Mouse (Mus musculus) forebrain, embryonic 14.5 days (tissue): ENCODE data around the gene Serinc2. TPM values are rescaled to one million over a fixed set of nuclear protein-coding genes. Genes with fewer than 3 reads are reported as not detected.

ENCODE experiments used
- ATAC-seq: fragments of 200-750 bp; cut with Nextera tagmentation; 2 replicates; pipeline ENCODE4 v1.8.0; 2017; ENCODE audit warnings: mild to moderate bottlenecking, moderate library complexity
- DNase-seq: peaks from one replicate; pipeline ENCODE4 v3.0.0-alpha.2; 2015; ENCODE audit warnings: low spot score
- H3K27ac ChIP-seq: fragments of 300-500 bp; sonication (generic); 2 replicates; pipeline ENCODE4 v1.5.1; 2014; ENCODE audit warnings: low read depth, mild to moderate bottlenecking, control low read depth, low read length, moderate library complexity
- H3K27me3 ChIP-seq: fragments of 300-500 bp; sonication (generic); replicated peaks from 2 replicates; pipeline ENCODE4 v1.6.1; 2014; ENCODE audit warnings: low read length, control low read depth, mixed read lengths; ENCODE audit not compliant: control insufficient read depth, insufficient read depth
- H3K36me3 ChIP-seq: fragments of 300-500 bp; sonication (generic); 2 replicates; pipeline ENCODE4 v1.6.1; 2014; ENCODE audit warnings: low read length, control low read depth; ENCODE audit not compliant: control insufficient read depth, insufficient read depth
- H3K4me1 ChIP-seq: fragments of 300-500 bp; sonication (generic); 2 replicates; pipeline ENCODE4 v1.6.1; 2014; ENCODE audit warnings: antibody characterized with exemption, low read length, control low read depth; ENCODE audit not compliant: control insufficient read depth, insufficient read depth
- H3K4me2 ChIP-seq: fragments of 300-500 bp; sonication (generic); 2 replicates; pipeline ENCODE4 v1.6.1; 2014; ENCODE audit warnings: mild to moderate bottlenecking, control low read depth, low read length
- H3K4me3 ChIP-seq: fragments of 300-500 bp; sonication (generic); 2 replicates; pipeline ENCODE4 v1.5.1; 2014; ENCODE audit warnings: low read depth, low read length, control low read depth
- H3K9ac ChIP-seq: fragments of 300-500 bp; sonication (generic); 2 replicates; pipeline ENCODE4 v1.6.1; 2014; ENCODE audit warnings: mild to moderate bottlenecking, low read length, control low read depth, moderate library complexity
- H3K9me3 ChIP-seq: fragments of 300-500 bp; sonication (generic); replicated peaks from 2 replicates; pipeline ENCODE4 v1.6.1; 2016; ENCODE audit warnings: low read length, control low read depth, mixed read lengths; ENCODE audit not compliant: control insufficient read depth
- WGBS: fragments of 180-500 bp; shearing (Covaris S2); extraction: QIAGEN DNeasy Blood & Tissue Kit; methylation state at CpG from one replicate; pipeline ENCODE4 v1.1.7; 2014; 5-methylcytosine and 5-hydroxymethylcytosine counted together
- polyA plus RNA-seq: library from polyadenylated mRNA; unstranded; fragments of >200 nt; fragmentation: Nextera tagmentation; extraction: Ambion mirVana; gene quantifications from 2 replicates; pipeline ENCODE4 v1.2.1, GENCODE M21; 2014

Serinc2 gene
- polyA plus RNA-seq, 1 experiment from 2014 or later = 93.9 TPM

- Histone ChIP-seq H3K36me3 (no peaks in the 10 kb centered on the region), H3K4me2 (no peak overlapping the region), H3K4me3 (no peak overlapping the region), H3K27ac (no peak overlapping the region), H3K4me1 (no peaks in the 10 kb centered on the region), H3K9me3 (no peaks in the 10 kb centered on the region), H3K9ac (no peak overlapping the region), H3K27me3 (no peaks in the 10 kb centered on the region)
- ATAC-seq = no peak
- WGBS = 92% methylated on average over 4 of the region's 4 CpGs
- no peak for DNase-seq
Measured at GRCm38 (mm10) chr4:130213197-130213596, 65.8 kb downstream of the Serinc2 start.

DNA sequence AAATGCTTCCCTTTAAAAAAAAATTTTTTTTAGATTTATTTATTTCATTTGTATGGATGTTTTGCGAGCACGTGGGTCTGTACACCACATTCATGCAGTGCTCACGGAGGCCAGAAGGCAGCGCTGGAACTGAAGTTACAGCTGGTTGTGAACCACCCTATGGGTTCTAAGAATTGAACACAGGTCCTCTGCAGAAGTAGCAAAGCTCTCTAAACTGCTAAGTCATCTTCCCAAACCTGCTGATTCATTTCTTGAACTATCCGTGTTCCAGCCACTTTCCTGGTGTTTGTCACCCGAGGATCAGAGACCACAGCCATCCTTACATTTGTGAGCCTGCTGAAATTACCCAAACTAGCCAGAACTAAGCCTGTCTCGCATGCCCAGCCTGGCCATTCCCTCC, 66.6 kb downstream of the Serinc2 start:
- DNase-seq (no peak), ATAC-seq (no peak)
- no peak overlapping the region for H3K9ac ChIP-seq
- no peak overlapping the region for H3K27ac ChIP-seq
- H3K4me1 ChIP-seq = no peaks in the 10 kb centered on the region
- no peaks in the 10 kb centered on the region for H3K9me3 ChIP-seq
- H3K27me3 ChIP-seq = no peaks in the 10 kb centered on the region
- WGBS = 80% methylated on average over 7 of the region's 7 CpGs
- H3K4me3 ChIP-seq = no peak overlapping the region
- H3K36me3 ChIP-seq = no peaks in the 10 kb centered on the region
- H3K4me2 ChIP-seq = no peak overlapping the region

DNA sequence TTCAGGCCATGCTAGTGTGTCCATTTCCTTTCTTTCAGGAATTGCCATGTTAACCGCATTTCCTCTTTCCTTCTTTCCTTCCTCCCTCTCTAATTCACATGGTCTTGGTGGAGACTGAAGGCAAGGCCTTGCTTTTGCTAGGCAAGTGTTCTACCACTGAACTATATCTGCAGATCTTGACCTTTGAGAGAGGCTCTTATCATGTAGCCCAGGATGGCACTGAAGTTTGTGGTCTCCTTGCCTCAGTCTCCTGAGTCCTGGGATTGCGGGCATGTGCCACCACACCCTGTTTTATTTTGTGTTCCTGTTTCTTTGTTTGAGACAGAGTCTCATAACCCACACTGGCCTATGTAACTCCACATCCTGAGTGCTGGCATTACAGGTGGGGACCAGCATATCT, 67.1 kb downstream of the Serinc2 start:
- no peaks in the 10 kb centered on the region for H3K36me3 ChIP-seq
- WGBS = 95% methylated on average over 2 of the region's 2 CpGs
- H3K4me1 ChIP-seq = no peaks in the 10 kb centered on the region
- H3K4me3 ChIP-seq = no peak overlapping the region
- H3K27ac ChIP-seq = no peak overlapping the region
- ATAC-seq (no peak), DNase-seq (no peak)
- no peaks in the 10 kb centered on the region for H3K9me3 ChIP-seq
- no peaks in the 10 kb centered on the region for H3K27me3 ChIP-seq
- H3K9ac ChIP-seq = no peak overlapping the region
- H3K4me2 ChIP-seq = no peak overlapping the region

Other genes with a start within 250 kb of the Serinc2 start
- 4.0 and 5.7 TPM in 2 replicates for gene Col16a1, start 231.4 kb downstream of the Serinc2 start, polyA plus RNA-seq
- gene Pef1, start 176.6 kb downstream of the Serinc2 start, polyA plus RNA-seq = 88.6 and 91.9 TPM in 2 replicates
- gene Hcrtr1, start 139.8 kb downstream of the Serinc2 start, polyA plus RNA-seq = 0.13 and 0.48 TPM in 2 replicates
- 2.7 and 4.0 TPM in 2 replicates for gene Tinagl1, start 104.1 kb downstream of the Serinc2 start, polyA plus RNA-seq
- gene Gm853, start 56.8 kb downstream of the Serinc2 start, polyA plus RNA-seq = 0.11 and 0.89 TPM in 2 replicates
- 107 and 121 TPM in 2 replicates for gene Fabp3, start 29.4 kb upstream of the Serinc2 start, polyA plus RNA-seq
- 0.63 and 0.80 TPM in 2 replicates for gene Gm10570, start 29.5 kb upstream of the Serinc2 start, polyA plus RNA-seq
- gene Zcchc17, start 80.7 kb upstream of the Serinc2 start, polyA plus RNA-seq = 91.3 and 91.7 TPM in 2 replicates
- 143 and 160 TPM in 2 replicates for gene Snrnp40, start 80.9 kb upstream of the Serinc2 start, polyA plus RNA-seq